Mouse (Mus musculus) hindbrain, postnatal 0 days (tissue): ENCODE results near the gene Thra. TPM values are rescaled to one million over a fixed set of nuclear protein-coding genes. Genes with fewer than 3 reads are reported as not detected.

ENCODE experiments used
- ATAC-seq: fragments of 200-750 bp; cut with Nextera tagmentation; 2 replicates; pipeline ENCODE4 v1.8.0; 2017; ENCODE audit warnings: mild to moderate bottlenecking, moderate TSS enrichment, moderate library complexity
- DNase-seq: peaks from one replicate; pipeline ENCODE4 v3.0.0-alpha.2; 2015; ENCODE audit warnings: low spot score
- H3K27ac ChIP-seq: fragments of 300-500 bp; sonication (generic); 2 replicates; pipeline ENCODE4 v1.5.1; 2014; ENCODE audit warnings: mild to moderate bottlenecking
- H3K27me3 ChIP-seq: fragments of 300-500 bp; sonication (generic); 2 replicates; pipeline ENCODE4 v1.6.1; 2014; ENCODE audit warnings: low read length, mixed read lengths; ENCODE audit not compliant: insufficient read depth
- H3K36me3 ChIP-seq: fragments of 300-500 bp; sonication (generic); 2 replicates; pipeline ENCODE4 v1.6.1; 2014; ENCODE audit warnings: low read length, mixed read lengths; ENCODE audit not compliant: insufficient read depth
- H3K4me1 ChIP-seq: fragments of 300-500 bp; sonication (generic); 2 replicates; pipeline ENCODE4 v1.6.1; 2014; ENCODE audit warnings: antibody characterized with exemption, low read length, mixed read lengths; ENCODE audit not compliant: insufficient read depth
- H3K4me2 ChIP-seq: fragments of 300-500 bp; sonication (generic); 2 replicates; pipeline ENCODE4 v1.6.1; 2014; ENCODE audit warnings: low read depth, mild to moderate bottlenecking, low read length, moderate library complexity, mixed read lengths
- H3K4me3 ChIP-seq: fragments of 300-500 bp; sonication (generic); 2 replicates; pipeline ENCODE4 v1.5.1; 2014; ENCODE audit warnings: low read length
- H3K9ac ChIP-seq: fragments of 300-500 bp; sonication (generic); replicated peaks from 2 replicates; pipeline ENCODE4 v1.6.1; 2014; ENCODE audit warnings: mild to moderate bottlenecking, low read length, moderate library complexity, mixed read lengths
- H3K9me3 ChIP-seq: fragments of 300-500 bp; sonication (generic); 2 replicates; pipeline ENCODE4 v1.6.1; 2016; ENCODE audit warnings: low read length, mixed read lengths
- CTCF ChIP-seq: IDR thresholded peaks from 2 replicates; pipeline ENCODE4 v1.5.1; 2016; ENCODE audit warnings: antibody characterized with exemption, control low read depth, low read depth
- WGBS: fragments of 180-500 bp; shearing (Covaris S2); extraction: QIAGEN DNeasy Blood & Tissue Kit; methylation state at CpG from one replicate; pipeline ENCODE4 v1.1.7; 2014; 5-methylcytosine and 5-hydroxymethylcytosine counted together
- polyA plus RNA-seq: library from polyadenylated mRNA; unstranded; fragments of >200 nt; fragmentation: Nextera tagmentation; extraction: Ambion mirVana; gene quantifications from 2 replicates; pipeline ENCODE4 v1.2.1, GENCODE M21; 2015
- total RNA-seq: library from RNA; depleted of rRNA; stranded (reverse); fragments of >200 nt; gene quantifications from 2 replicates; pipeline ENCODE4 v1.2.3, GENCODE M21; 2014

Gene Thra
- total and polyA plus RNA-seq, 2 experiments from 2014 or later: 160 to 812 TPM

GRCm38 (mm10) chr11:98748506-98749416, 8.3 kb downstream of the Thra start:
- H3K27ac ChIP-seq: peak overlapping the region; percentile 95

GRCm38 (mm10) chr11:98749716-98750115, 9.3 kb downstream of the Thra start:
- H3K4me1 ChIP-seq: peaks cover 81% of the 10 kb centered on the region
- H3K9ac ChIP-seq: peak overlapping the region; percentile 37
- no peaks in the 10 kb centered on the region for H3K9me3 ChIP-seq
- H3K27ac ChIP-seq: peak overlapping the region; percentile 95
- peak overlapping the region; percentile 61 for H3K4me2 ChIP-seq
- H3K27me3 ChIP-seq: no peaks in the 10 kb centered on the region
- TF ChIP-seq CTCF: no peak
- ATAC-seq: no peak
- H3K36me3 ChIP-seq: peaks cover 8% of the 10 kb centered on the region
- peak; percentile 84 for DNase-seq
- peak overlapping the region; percentile 6; the same call in 1 of the 2 replicates for H3K4me3 ChIP-seq
- 7% methylated on average over 5 of the region's 5 CpGs for WGBS

More at GRCm38 (mm10) chr11:98748506-98749416, 8.3 kb downstream of the Thra start:
- peak overlapping the region; percentile 6 for H3K4me3 ChIP-seq
- H3K9me3 ChIP-seq: no peaks in the 10 kb centered on the region
- ATAC-seq (no peak), DNase-seq (peak; percentile 77)
- WGBS: 10% methylated on average over 15 of the region's 15 CpGs
- peak overlapping the region; percentile 61 for H3K4me2 ChIP-seq
- H3K36me3 ChIP-seq: peaks cover 5% of the 10 kb centered on the region
- no peaks in the 10 kb centered on the region for H3K27me3 ChIP-seq
- H3K4me1 ChIP-seq: peaks cover 81% of the 10 kb centered on the region
- peak; percentile 46 for TF ChIP-seq CTCF
- H3K9ac ChIP-seq: peak overlapping the region; percentile 37

GRCm38 (mm10) chr11:98750351-98751201, 10.1 kb downstream of the Thra start:
- no peak overlapping the region; the same call in 1 of the 2 replicates for H3K4me3 ChIP-seq

GRCm38 (mm10) chr11:98751221-98751782, 10.9 kb downstream of the Thra start:
- peak overlapping the region; percentile 61 for H3K4me2 ChIP-seq
- no peak for TF ChIP-seq CTCF
- peak overlapping the region; percentile 37 for H3K9ac ChIP-seq
- H3K9me3 ChIP-seq: no peaks in the 10 kb centered on the region
- peaks cover 11% of the 10 kb centered on the region for H3K36me3 ChIP-seq
- H3K4me1 ChIP-seq: peaks cover 67% of the 10 kb centered on the region
- no peak for DNase-seq
- no peaks in the 10 kb centered on the region for H3K27me3 ChIP-seq
- 6% methylated on average over 6 of the region's 6 CpGs for WGBS
- ATAC-seq: no peak
- H3K27ac ChIP-seq: peak overlapping the region; percentile 95
- H3K4me3 ChIP-seq: no peak overlapping the region

More at GRCm38 (mm10) chr11:98750351-98751201, 10.1 kb downstream of the Thra start:
- DNase-seq: peak; percentile 94
- H3K27me3 ChIP-seq: no peaks in the 10 kb centered on the region
- H3K27ac ChIP-seq: peak overlapping the region; percentile 95
- H3K4me2 ChIP-seq: peak overlapping the region; percentile 61
- H3K4me1 ChIP-seq: peaks cover 74% of the 10 kb centered on the region
- TF ChIP-seq CTCF: peak; percentile 10; the same call in 1 of the 2 replicates
- H3K36me3 ChIP-seq: peaks cover 8% of the 10 kb centered on the region
- peak; percentile 77 for ATAC-seq
- 9% methylated on average over 17 of the region's 17 CpGs for WGBS
- peak overlapping the region; percentile 37 for H3K9ac ChIP-seq
- no peaks in the 10 kb centered on the region for H3K9me3 ChIP-seq

GRCm38 (mm10) chr11:98752562-98753140, 12.2 kb downstream of the Thra start:
- no peak overlapping the region for H3K4me2 ChIP-seq
- DNase-seq (no peak), ATAC-seq (no peak)
- no peak overlapping the region; the same call in 1 of the 2 replicates for H3K9ac ChIP-seq
- H3K27me3 ChIP-seq: no peaks in the 10 kb centered on the region
- no peak for TF ChIP-seq CTCF
- peaks cover 56% of the 10 kb centered on the region for H3K4me1 ChIP-seq
- no peaks in the 10 kb centered on the region for H3K9me3 ChIP-seq
- H3K27ac ChIP-seq: peak overlapping the region; percentile 95; the same call in 1 of the 2 replicates
- H3K36me3 ChIP-seq: peaks cover 19% of the 10 kb centered on the region
- H3K4me3 ChIP-seq: no peak overlapping the region
- 72% methylated on average over 10 of the region's 10 CpGs for WGBS

- Histone ChIP-seq H3K9me3 (no peaks in the 10 kb centered on the region), H3K4me2 (no peak overlapping the region), H3K27me3 (no peaks in the 10 kb centered on the region), H3K36me3 (peaks cover 21% of the 10 kb centered on the region), H3K4me3 (no peak overlapping the region), H3K27ac (peak overlapping the region; percentile 79), H3K4me1 (peaks cover 51% of the 10 kb centered on the region), H3K9ac (no peak overlapping the region)
- no peak for TF ChIP-seq CTCF
- no peak for ATAC-seq
- 85% methylated on average over 5 of the region's 5 CpGs for WGBS
- DNase-seq: no peak
Measured at GRCm38 (mm10) chr11:98753264-98753663, 12.8 kb downstream of the Thra start.
